Mouse (Mus musculus) bone marrow, adult 2 months (tissue): ENCODE measurements around the gene Olfr30.
"Not testable (repeated sequence)": the region's sequence is repeated elsewhere in the genome, so short reads cannot be mapped to it uniquely, and the experiment has no call there.

Experiments used
- CTCF ChIP-seq: fragments of 200-500 bp; IDR thresholded peaks from 2 replicates; pipeline ENCODE4 v1.5.1; 2011; ENCODE audit warnings: low read length, control low read depth; ENCODE audit not compliant: control insufficient read depth, insufficient read depth
- POLR2A ChIP-seq: fragments of 200-500 bp; IDR thresholded peaks from 2 replicates; pipeline ENCODE4 v1.6.1; 2011; ENCODE audit warnings: low read depth, mild to moderate bottlenecking, control low read depth, low read length, borderline replicate concordance; ENCODE audit not compliant: control insufficient read depth

GRCm38 (mm10) chr11:58509058-58509457, 47.0 kb upstream of the Olfr30 start:
- not testable (repeated sequence) for TF ChIP-seq CTCF, POLR2A
